In genomic region chr16:27138987-27139386, GRCm38 (mm10) we compare ENCODE assay signal across 9 mouse cellular contexts.
DNase-seq lines count a peak whose midpoint lies in the region; ATAC-seq and TF ChIP-seq lines count a peak whose summit lies in the region.
"Had no signal": no experiment of that assay in that cellular context is flagged by ENCODE, and none has a peak within 500 bp of the region (broad histone marks: within the 10 kb centered on the region; RNA-seq: fewer than 3 reads in every experiment).

No protein-coding gene starts in this region.

- H3K9ac ChIP-seq in kidney, postnatal 0 days (ENCODE audit: low read depth, low read length): no peak overlapping the region
- no peak overlapping the region for H3K9ac ChIP-seq in kidney, embryonic 14.5 days (ENCODE audit: low read depth, low read length)
- H3K9ac ChIP-seq in intestine, embryonic 15.5 days: no peak overlapping the region
- H3K9ac ChIP-seq: embryonic facial prominence, embryonic 13.5 days had no signal

- peak; percentile 64 for DNase-seq in kidney, postnatal 0 days (ENCODE audit: low spot score)
- DNase-seq in CD4-positive helper T cell, adult 2 months (ENCODE audit: low read depth, low spot score): peak; percentile 3
- DNase-seq in Muller cell, postnatal 12 days (ENCODE audit: inconsistent ontology term): peak; percentile 66
- DNase-seq in forelimb bud, embryonic 11.5 days (ENCODE audit: low read depth, low spot score): peak; percentile 52
- no peak for DNase-seq in urinary bladder, postnatal 4 days (ENCODE audit: low spot score in 2 of 2)
- DNase-seq in urinary bladder, postnatal 36 days (ENCODE audit: low spot score in 2 of 2): no peak

- peak; percentile 70 for TF ChIP-seq CTCF in kidney, postnatal 0 days (IDR thresholded peaks at IDR 0.05; ENCODE audit: low read depth)

- no peak for ATAC-seq in kidney, postnatal 0 days (replicated peaks; ENCODE audit: low FRiP score, low read depth)
- ATAC-seq in kidney, embryonic 14.5 days (ENCODE audit: low FRiP score, low TSS enrichment): no peak
- no peak for ATAC-seq in intestine, embryonic 15.5 days

- no peak overlapping the region for H3K4me3 ChIP-seq in kidney, postnatal 0 days (replicated peaks; ENCODE audit: low read depth, low read length)
- no peak overlapping the region for H3K4me3 ChIP-seq in kidney, embryonic 14.5 days (ENCODE audit: low read length)
- no peak overlapping the region for H3K4me3 ChIP-seq in intestine, embryonic 15.5 days (replicated peaks)
- H3K4me3 ChIP-seq: embryonic facial prominence, embryonic 13.5 days had no signal

- H3K27me3 ChIP-seq in kidney, postnatal 0 days (ENCODE audit: insufficient read depth, low read length): no peaks in the 10 kb centered on the region
- H3K27me3 ChIP-seq in kidney, embryonic 14.5 days (ENCODE audit: control insufficient read depth, insufficient read depth, low read length): no peaks in the 10 kb centered on the region
- no peaks in the 10 kb centered on the region for H3K27me3 ChIP-seq in intestine, embryonic 15.5 days (replicated peaks)
- H3K27me3 ChIP-seq: embryonic facial prominence, embryonic 13.5 days had no signal

- H3K36me3 ChIP-seq in kidney, postnatal 0 days (ENCODE audit: insufficient read depth, low read length): no peaks in the 10 kb centered on the region
- no peaks in the 10 kb centered on the region for H3K36me3 ChIP-seq in kidney, embryonic 14.5 days (ENCODE audit: control insufficient read depth, insufficient read depth, low read length)
- no peaks in the 10 kb centered on the region for H3K36me3 ChIP-seq in intestine, embryonic 15.5 days
- H3K36me3 ChIP-seq: embryonic facial prominence, embryonic 13.5 days had no signal

- no peaks in the 10 kb centered on the region for H3K9me3 ChIP-seq in kidney, postnatal 0 days (replicated peaks; ENCODE audit: low read length)
- no peaks in the 10 kb centered on the region for H3K9me3 ChIP-seq in kidney, embryonic 14.5 days (ENCODE audit: control insufficient read depth, low read length)
- no peaks in the 10 kb centered on the region for H3K9me3 ChIP-seq in intestine, embryonic 15.5 days
- H3K9me3 ChIP-seq: embryonic facial prominence, embryonic 13.5 days had no signal

- WGBS in kidney, postnatal 0 days: 18% methylated on average over 1 of the region's 1 CpGs
- WGBS in kidney, embryonic 14.5 days: 29% methylated on average over 1 of the region's 1 CpGs
- 27% methylated on average over 1 of the region's 1 CpGs for WGBS in intestine, embryonic 15.5 days

- no peak overlapping the region for H3K27ac ChIP-seq in kidney, postnatal 0 days
- H3K27ac ChIP-seq in kidney, embryonic 14.5 days (ENCODE audit: low read depth, low read length): no peak overlapping the region
- H3K27ac ChIP-seq in intestine, embryonic 15.5 days: no peak overlapping the region
- H3K27ac ChIP-seq: embryonic facial prominence, embryonic 13.5 days had no signal

- H3K4me2 ChIP-seq in kidney, postnatal 0 days (ENCODE audit: low read length): no peak overlapping the region
- H3K4me2 ChIP-seq in kidney, embryonic 14.5 days (replicated peaks; ENCODE audit: low read depth, low read length): no peak overlapping the region
- no peak overlapping the region for H3K4me2 ChIP-seq in intestine, embryonic 15.5 days (replicated peaks)
- H3K4me2 ChIP-seq: embryonic facial prominence, embryonic 13.5 days had no signal

- no peaks in the 10 kb centered on the region for H3K4me1 ChIP-seq in kidney, postnatal 0 days (replicated peaks; ENCODE audit: insufficient read depth, low read length)
- H3K4me1 ChIP-seq in kidney, embryonic 14.5 days (ENCODE audit: control insufficient read depth, insufficient read depth, low read length): no peaks in the 10 kb centered on the region
- no peaks in the 10 kb centered on the region for H3K4me1 ChIP-seq in intestine, embryonic 15.5 days (replicated peaks)
- H3K4me1 ChIP-seq: embryonic facial prominence, embryonic 13.5 days had no signal

Comparison
In these comparisons a context has a peak if more than half of its experiments do, and no peak if none do; other contexts are left out.
1. DNase-seq: peak in kidney, postnatal 0 days (single experiment), CD4-positive helper T cell, adult 2 months (single experiment), Muller cell, postnatal 12 days (single experiment) and forelimb bud, embryonic 11.5 days (single experiment); none in urinary bladder, postnatal 4 days (0 of 2) and urinary bladder, postnatal 36 days (0 of 2).